Mouse (Mus musculus) CD4-positive, CD25-positive, alpha-beta regulatory T cell, adult 2 months (primary cell): ENCODE results near the gene Cpne9.
A peak's percentile ranks its signal among the peaks of the same experiment; 100 is the strongest.

ENCODE experiments used
- DNase-seq: peaks from one replicate; pipeline ENCODE4 v3.0.0-alpha.2; 2012; ENCODE audit warnings: low read depth, low spot score

Gene Cpne9

DNA sequence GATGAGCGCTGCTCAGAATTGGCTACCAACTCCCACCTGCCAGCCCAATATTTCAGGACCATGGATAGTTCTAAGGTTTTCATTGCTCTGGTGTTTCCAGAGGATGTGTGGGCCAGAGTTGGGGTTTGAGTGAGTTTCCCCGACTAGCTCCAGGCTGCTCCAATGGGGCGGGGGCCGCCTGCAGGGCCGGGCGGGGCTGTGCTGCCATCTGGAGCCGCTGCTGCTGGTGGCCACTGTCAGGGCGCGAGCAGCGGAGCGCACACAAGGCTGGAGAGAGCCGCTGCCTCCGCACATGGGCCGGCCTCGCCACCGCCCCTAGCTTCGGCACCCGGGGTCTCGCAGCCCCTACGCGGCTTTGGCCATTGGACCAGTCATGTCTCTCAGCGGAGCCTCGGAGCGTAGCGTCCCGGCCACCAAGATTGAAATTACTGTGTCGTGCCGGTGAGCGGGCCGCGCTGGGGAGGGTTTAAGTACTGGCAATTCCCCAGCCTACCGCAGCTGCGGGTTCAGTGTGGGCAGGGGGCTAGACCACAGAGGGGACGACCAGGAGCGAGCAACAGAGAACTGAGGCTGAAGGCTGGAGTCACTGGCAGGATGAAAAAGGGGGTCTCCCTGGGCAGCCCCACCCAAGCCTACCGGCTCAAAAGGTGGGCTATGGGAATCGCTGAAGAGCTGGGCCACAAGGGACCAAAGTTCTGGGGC is at the start of gene Cpne9:
Gene Cpne9 (plus strand): TSS at position 207 of the 702 bp plus-strand sequence.
- peak; percentile 32 for DNase-seq

DNA sequence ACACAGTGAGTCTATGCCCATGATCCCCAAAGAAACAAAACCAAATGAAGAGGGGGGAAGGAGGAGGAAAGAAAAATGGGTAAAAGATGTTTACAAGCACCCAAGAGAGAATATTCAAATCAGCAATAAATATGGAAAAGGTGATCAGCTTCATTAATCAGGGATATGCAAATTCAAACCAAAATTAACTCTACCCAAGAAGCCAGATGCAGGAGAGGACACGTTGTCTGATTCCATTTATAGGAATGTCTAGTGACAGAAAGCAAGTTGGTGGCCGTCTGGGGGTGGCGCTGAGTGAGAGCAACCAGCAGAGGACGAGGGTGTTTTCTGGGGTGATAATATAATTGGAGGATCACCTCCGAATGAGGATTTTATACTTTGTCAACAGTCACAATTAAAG is 47.0 kb upstream of the Cpne9 start:
- no peak for DNase-seq

DNA sequence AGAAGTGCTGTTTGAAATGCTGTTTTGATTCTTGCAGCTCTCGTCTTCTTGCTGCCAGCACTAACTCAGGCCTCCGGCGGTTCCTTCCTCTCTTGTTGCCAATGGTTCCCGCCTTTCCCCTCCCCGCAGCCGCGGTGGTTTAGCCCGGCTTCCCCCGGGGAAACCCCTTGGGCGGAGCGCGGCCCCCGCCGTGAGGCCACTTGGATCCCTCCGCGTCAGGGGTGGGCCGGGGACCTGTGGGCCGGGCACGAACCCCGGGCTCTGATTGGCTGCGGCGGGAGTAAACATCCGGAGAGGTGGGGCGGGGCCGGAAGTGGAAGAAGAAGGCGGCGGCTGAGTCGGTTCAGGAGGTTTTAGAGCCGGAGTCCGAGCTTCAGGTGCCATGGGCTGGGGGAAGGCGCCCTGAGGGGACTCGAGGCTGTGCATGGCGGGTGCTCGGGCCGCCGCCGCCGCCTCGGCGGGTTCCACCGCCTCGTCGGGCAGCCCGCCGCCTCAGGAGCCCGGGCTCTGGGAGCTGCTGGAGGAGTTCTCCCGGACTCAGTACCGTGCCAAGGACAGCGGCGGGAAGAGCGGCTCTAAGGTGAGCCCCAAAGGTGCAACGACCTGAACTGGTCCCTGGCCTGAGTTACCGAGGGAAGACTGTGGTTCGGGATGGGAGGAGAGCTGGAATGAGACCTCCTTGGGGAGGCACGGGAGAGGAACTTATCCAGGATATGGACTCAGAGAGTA is 44.4 kb upstream of the Cpne9 start, which contains the start of gene Mtmr14:
Gene Mtmr14 (plus strand): TSS at position 302 of the 729 bp plus-strand sequence.
- DNase-seq, result peak; percentile 99

DNA sequence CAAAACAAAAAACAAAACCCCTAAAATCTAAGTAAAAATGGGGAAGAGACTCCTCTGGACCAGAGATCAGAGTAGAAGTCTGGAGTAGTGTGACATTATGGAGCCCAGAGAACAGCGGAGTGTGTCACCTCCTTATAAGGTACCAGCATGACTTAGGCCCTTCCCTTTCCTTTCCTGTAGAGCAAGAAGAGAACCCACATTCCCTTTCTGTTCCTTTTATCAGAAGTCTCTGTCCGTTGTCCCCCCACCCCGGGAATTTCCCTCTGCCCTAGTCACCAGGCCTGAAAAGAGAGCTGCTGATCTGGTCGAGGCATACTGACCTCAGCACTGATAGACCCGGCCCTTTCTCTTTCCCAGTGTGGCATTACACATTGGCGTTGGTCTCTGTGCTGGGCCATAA is 43.7 kb upstream of the Cpne9 start:
- peak; percentile 22 for DNase-seq

DNA sequence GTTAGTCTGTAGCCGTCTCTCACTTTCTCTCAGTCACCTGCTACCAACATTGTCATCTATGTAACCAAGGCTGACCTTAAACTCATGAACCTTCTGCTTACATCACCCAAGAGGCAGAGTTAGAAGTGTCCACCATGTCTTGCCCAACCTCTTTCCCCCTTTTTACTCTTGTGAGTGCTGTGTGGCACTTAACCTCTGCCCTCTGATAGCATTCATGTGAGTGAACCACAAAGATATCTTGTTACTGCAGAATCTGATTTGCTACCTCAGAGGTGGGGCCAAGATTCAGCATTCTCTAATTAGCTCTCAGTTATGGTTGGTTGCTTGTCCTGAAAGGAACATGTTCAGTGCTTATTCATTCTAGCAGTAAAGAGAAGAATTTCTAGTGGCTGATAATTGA is 39.4 kb upstream of the Cpne9 start:
- DNase-seq, result no peak

DNA sequence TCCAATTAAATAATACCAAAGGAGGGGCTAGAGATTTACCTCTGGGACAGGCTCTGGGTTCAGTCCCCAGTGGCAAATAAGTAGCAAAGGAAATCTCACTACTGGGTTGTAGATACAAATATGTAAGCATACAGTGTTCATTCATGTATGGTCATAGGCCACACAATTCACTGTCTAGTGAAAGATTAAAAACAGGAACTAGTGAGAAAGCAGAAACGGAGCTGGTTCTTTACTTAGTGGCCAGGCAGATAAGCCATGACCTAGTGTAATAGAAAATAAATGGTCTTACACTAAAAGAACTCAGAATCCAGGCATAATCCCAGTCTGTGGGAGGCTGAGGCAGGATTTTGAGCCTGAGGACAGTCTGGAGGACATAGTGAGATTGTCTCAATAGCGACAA is 36.5 kb upstream of the Cpne9 start:
- DNase-seq, result no peak

DNA sequence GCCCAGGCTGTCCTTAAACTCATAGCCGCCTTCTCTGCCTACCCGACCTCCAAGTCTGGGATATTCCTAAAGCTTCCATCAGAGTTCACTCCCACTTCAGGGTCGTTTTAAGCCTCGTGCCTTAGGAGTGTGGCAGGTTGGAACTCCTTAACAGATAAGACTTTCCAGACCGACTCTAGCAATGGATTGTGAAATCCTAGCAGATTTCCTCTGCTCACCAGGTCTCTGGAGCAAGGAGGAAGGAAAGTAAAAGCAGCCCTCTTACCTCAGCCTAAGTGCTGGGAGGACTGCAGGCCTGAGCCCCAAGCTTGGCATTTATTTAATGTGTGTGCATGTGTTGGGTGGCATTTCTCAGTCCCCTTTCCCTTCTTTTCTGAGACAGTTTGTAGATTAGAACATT is 31.3 kb upstream of the Cpne9 start:
- no peak for DNase-seq

DNA sequence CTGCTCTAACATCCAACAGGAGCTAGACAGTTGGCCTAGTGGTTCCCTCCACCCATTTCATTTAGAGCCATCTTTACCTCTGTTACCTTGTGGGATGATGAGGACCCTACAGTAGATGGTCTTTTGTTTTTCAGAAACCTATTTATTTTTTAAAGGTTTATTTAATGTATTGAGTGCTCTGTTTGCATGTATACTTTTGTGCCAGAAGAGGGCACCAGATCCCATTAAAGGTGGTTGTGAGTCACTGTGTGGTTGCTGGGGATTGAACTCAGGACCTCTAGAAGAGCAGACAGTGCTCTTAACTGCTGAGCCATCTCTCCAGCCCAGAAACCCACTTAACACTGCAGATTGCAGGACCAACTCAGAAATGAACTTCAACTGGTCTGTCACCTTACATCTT is 30.2 kb upstream of the Cpne9 start:
- DNase-seq, result peak; percentile 20

DNA sequence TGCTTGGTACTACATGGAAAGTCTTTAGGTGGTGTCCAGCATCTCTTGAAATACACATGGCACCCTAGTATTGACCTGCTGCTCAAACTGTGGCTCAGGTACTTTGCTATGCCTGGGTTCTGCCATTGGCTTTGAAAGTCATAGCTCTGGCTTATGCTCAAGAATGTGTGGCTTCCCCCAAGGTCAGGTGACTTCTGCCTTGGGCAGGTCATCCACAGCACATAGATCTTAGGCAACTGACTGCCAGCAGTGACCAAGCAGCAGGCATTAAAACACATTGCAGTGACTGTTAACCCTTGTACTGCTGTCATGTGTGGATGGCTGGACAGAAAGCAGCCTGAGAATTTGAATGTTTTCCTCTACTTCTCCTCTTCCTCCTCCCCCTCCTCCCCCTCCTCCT is 27.2 kb upstream of the Cpne9 start:
- DNase-seq, result no peak

DNA sequence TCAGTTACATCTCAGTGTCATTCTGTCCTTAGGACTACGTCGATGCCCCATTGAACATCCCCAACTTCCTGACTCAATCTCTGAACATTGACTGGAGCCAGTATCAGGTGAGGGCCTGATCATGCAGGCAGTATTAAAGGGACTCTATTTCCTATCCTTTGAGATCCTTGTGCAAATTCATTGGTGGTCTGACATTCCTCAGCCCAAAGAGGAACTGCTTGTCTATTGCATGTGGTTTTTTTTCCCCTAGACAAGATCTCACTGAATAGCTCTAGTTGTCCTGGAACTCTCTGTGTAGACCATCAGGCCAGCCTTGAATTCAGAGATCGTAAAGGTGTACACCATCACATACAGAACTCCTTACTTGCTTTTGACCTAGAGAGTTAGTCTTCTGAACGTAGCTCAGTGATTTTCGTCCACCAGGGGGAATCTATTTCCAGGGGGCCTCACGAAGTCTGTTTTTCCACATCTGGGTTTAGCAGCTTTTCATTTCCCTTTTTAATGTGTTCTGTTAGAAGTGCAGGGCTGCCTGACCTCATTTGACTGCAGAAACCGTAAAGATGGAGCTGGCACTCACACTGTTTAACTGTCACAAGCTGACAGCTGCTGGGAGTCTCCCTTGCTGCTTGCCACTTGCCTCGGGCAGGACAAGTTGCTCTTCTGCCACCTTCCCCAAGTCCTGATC is 20.8 kb upstream of the Cpne9 start:
- no peak for DNase-seq

DNA sequence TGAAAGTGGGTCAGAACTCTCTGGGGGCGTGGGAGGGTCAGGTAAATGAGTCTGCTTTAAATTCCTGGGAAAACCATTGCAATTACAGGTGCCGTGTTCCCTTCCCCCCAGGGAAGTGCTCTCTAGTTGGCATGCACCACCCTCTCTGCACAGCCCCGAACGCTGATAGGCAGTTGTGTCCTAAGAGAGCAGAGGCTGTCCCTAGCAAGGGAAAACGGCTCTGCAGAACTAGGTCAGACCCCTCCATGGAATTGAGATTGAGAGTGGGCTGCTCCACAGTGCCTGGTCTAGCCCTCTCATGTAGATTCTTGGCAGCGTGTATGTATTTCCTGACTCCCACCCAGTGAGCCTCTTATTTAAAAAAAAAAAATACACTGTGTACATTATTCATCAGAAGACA is 18.6 kb upstream of the Cpne9 start:
- DNase-seq, result no peak

DNA sequence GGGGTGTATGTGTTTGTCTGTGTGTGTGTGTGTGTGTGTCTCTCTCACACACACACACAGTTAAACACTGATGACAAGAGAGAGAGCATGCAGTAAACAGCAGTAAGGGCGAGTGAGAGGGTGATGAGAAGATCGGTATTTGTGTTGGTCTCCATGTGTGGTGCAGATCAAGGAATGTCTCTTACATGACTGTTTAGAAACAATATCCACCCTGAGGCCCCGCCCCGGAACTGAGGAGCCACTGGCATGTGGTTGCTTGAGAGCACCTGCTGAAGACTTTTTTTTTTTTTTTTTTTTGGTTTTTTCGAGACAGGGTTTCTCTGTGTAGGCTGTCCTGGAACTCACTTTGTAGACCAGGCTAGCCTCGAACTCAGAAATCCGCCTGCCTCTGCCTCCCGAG is 17.7 kb upstream of the Cpne9 start:
- DNase-seq, result no peak

DNA sequence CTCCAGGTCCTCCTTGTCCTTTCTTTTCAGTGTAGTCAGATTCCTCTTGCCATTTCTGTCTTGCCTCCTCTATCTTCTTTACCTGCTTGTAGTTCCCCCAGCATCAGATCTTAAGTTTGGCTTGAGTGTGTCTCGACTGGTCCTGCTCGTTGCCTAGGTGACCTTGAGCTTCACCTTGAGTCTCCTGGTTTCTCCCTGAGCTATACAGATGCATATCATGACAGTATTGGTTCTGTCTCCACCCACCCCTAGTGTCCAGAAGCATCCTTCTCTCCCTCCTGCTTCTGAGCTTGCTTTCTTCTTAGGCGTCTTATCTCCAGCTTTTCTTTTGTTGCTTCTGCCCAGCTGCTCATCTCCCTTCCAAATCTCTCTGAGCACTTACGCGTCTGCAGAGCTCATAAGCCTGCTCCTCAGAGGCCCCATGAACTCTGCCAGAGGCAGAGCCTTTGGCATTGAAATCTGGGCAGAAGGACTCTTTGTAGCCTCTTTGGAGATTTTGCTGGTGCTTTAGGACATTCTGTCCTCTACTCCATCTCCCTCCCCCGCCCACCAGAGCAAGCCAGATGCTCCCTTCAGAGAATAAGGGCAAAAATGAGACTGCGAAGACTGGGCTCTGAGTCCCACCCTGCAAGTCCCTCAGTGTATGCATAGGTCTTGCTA is 15.0 kb upstream of the Cpne9 start:
- no peak for DNase-seq

DNA sequence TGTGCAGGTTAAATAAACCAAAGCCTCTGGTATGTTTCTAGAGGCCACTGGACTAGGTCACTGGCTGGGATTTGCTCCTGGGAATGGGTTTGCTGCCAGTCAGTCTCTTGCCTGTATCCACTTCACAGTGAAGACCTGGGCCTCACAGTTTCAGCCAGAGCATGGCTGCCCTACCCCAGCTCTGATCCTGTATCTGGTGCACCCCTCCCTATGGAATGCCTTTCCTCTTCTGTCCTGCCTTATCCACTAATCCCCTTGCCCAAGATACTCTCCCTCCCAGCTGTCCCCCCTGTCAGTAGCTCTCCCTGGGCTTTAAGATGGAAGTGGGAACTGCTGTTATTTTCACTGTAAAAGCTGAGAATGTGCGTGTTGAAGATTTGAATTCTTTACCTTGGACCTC is 14.1 kb upstream of the Cpne9 start:
- no peak for DNase-seq

DNA sequence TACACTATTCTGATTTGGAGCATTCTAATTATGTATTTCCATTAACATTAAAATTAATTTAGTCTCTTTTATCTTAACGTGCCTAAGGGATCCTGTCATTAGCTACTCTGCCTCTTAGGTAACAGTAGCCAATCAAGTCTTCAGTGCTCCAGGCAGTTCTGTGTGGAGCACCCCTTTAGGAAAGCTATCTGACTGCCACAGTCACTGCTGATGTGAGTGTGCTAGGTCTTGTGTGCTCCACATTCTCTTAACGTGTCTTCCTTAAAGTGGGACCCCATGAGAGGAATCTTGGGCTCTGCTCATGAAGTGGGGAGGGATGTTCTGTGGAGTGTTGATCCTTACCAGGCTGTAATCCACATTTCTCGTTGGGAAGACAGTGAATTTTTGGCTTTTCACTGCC is 9.7 kb upstream of the Cpne9 start:
- DNase-seq, result no peak

DNA sequence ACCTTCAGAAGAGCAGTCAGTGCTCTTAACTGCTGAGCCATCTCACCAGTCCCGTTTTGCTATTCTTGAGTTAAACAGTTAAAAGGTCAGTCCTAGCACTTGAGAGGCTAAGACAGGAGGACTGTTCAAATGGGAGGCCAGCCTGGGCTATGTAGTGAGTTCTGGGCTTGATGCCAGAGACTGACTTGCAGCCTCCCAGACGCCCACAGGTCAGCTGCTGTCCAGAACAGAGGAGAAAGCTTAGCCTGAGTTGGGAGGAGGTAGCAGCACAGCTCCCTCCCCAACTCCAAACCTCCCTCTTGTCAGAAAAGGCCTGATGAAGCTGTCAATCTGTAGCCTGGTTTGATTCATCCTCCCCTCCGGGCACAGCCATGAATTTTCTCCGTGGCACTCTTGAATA is 5.3 kb upstream of the Cpne9 start:
- DNase-seq, result no peak

DNA sequence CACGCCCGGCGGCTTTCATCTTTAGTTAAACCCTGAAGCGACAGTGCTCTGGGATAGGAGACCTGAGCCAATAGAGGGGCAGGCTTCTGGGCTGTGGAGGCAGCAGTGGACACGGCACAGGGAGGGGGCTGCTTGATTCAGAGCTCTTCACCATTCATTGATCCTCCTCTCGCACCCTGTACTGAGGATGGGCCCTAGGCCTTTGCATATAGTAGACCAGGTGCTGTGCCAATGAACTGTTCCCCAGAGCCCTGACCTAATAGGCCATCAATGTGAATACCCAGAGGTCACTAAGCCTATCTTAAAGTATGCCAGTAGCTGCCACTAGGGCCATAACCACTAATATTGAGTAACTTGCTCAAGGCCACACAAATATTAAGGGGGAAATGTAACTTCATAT is 431 bp upstream of the Cpne9 start:
- DNase-seq, result no peak

DNA sequence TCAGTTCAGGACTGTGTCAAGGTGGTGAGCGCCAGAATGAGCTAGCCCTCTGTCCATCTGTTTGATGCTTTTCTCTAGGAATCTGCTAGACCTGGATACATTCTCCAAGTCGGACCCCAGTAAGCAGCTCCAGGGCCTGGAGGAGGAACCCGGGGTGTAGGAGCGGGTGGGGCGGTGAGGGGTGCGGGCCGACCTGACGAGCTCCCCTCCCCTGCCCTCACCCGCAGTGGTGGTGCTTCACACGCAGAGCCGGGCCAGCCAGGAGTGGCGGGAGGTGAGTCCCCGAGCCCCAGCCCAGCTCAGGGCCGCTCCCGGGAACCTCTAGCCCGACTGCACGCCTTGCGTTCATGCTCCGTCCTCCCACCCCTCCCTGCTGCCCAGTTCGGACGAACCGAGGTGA is 862 bp downstream of the Cpne9 start:
- DNase-seq, result no peak

DNA sequence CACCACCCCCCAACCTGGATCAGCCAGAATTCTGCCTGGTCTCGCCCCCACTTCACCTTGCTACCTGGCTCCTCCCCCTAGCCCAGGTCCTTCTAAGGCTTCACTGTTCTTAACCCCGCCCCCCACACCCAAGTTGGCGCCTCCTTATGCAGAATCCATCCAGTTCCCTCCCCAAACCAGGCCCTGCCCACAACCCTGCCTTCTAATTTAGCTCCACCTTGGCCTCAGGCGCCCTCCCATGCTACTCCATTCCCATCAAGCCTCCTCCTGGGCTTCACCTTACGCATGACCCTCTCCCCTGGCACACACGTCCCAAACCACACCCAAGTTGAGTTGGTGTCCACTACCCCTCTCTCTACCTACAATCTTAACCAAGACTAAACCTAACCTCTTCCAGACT is 1.4 kb downstream of the Cpne9 start:
- DNase-seq, result no peak

DNA sequence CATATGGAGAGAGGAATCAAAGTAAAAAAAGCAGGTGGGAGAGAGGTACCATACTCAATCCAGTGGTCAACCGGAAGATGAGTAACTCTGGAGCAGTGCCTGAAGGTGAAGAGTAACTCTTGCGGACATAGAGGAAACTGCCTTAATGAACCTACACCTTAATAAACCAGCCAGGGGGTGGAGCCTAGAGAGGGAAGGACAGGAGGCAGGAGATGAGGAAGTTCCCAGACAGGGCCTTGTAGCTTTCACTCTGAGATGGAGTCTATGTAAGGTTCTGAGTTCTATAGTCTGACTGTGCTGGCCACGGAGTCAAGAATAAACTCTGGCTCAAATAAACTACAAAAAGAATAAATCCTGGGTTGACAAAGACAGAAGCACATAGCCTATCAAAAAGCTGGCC is 2.8 kb downstream of the Cpne9 start:
- DNase-seq, result no peak

DNA sequence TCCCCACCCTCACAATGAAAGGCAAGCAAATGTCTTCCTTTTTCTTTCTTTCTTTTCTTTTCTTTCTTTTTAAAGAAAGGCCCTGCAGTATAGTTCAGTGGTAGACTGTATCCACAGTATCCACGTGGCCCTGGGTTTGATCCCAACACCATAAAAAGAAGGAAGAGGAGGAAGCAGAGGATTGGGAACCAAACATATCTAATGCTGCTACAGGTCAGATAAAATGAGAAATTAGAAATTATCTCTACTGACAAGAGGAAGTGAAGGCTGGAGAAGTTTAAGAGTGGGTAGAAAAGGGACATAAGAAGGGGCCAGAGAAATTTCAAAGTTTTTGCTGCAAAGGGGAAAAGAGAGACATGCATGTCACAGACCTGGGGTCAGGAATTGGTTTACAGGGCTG is 4.2 kb downstream of the Cpne9 start:
- DNase-seq, result no peak

DNA sequence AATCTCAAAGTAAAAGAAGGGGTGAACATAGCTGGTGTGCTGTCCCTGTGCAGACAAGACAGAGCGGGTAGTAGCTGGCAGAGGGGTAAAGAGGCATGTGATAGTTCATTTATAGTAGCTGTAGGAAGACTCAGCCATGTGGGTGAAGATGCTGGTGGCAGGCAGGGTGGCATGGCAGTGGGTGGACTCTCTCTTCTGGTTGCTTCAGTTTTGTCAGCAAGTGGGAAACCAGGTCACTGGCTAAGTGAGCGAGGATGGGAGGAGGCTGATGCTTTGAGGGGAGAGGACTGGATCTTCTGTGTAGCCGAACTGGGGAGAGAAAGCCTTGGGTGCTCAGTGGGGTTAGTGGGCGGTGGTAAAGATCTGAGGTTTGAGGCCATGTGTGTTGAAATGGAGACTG is 5.1 kb downstream of the Cpne9 start:
- no peak for DNase-seq
